Comparison of ENCODE assay signal across 13 mouse cellular contexts in the genomic region with DNA sequence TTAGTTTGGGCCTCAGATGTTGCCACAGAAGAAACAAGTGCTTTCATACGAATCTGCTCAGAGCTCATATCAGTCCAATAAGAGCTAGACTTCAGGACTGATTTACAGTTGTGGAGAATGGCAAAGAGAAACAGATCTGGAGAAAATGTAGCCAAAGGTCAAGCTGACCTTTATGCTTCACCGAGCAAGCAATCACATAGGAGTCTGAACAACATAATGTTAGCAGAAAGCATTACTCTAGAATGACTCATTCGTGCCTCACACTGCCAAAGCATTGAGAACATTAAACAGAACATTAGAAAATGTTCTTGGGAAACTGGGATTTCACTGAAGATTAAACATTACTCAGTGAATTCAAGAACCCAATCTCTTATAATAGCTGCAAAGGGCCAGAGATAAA.
DNase-seq lines count a peak whose midpoint lies in the region; ATAC-seq and TF ChIP-seq lines count a peak whose summit lies in the region.
"Had no signal": no experiment of that assay in that cellular context is flagged by ENCODE, and none has a peak within 500 bp of the region (broad histone marks: within the 10 kb centered on the region; RNA-seq: fewer than 3 reads in every experiment).

No protein-coding gene starts in this region.

- H3K9ac ChIP-seq in kidney, postnatal 0 days (ENCODE audit: low read depth, low read length): no peak overlapping the region
- H3K9ac ChIP-seq in midbrain, embryonic 15.5 days: no peak overlapping the region
- H3K9ac ChIP-seq: liver, embryonic 13.5 days had no signal

- no peak for TF ChIP-seq CTCF in kidney, postnatal 0 days (IDR thresholded peaks at IDR 0.05; ENCODE audit: low read depth)

- peak; percentile 37 for DNase-seq in layer of hippocampus, adult 9-11 months
- no peak for DNase-seq in layer of hippocampus, adult 8-10 months (ENCODE audit: low spot score in 2 of 2)
- DNase-seq in NIH3T3 (ENCODE audit: low read depth): peak; percentile 20
- DNase-seq in adrenal gland, postnatal 14 days: peak; percentile 37
- DNase-seq in kidney, postnatal 0 days (ENCODE audit: low spot score): peak; percentile 31
- no peak for DNase-seq in gastrocnemius, postnatal 25 days
- DNase-seq in thymus, adult 18-20 months: no peak
- DNase-seq: cerebellum, adult 9-10 months; heart, postnatal 10 days; liver, embryonic 13.5 days; thymus, adult 2 months had no signal

- no peaks in the 10 kb centered on the region for H3K27me3 ChIP-seq in kidney, postnatal 0 days (ENCODE audit: insufficient read depth, low read length)
- H3K27me3 ChIP-seq in midbrain, embryonic 15.5 days (replicated peaks): no peaks in the 10 kb centered on the region
- H3K27me3 ChIP-seq: liver, embryonic 13.5 days had no signal

- H3K4me2 ChIP-seq in kidney, postnatal 0 days (ENCODE audit: low read length): no peak overlapping the region
- H3K4me2 ChIP-seq in midbrain, embryonic 15.5 days: no peak overlapping the region
- H3K4me2 ChIP-seq: liver, embryonic 13.5 days had no signal

- H3K27ac ChIP-seq in kidney, postnatal 0 days: no peak overlapping the region
- no peak overlapping the region for H3K27ac ChIP-seq in midbrain, embryonic 15.5 days
- H3K27ac ChIP-seq: liver, embryonic 13.5 days; macrophage had no signal

- no peak overlapping the region for H3K4me3 ChIP-seq in kidney, postnatal 0 days (replicated peaks; ENCODE audit: low read depth, low read length)
- no peak overlapping the region for H3K4me3 ChIP-seq in midbrain, embryonic 15.5 days
- H3K4me3 ChIP-seq: liver, embryonic 13.5 days had no signal

- no peaks in the 10 kb centered on the region for H3K9me3 ChIP-seq in kidney, postnatal 0 days (replicated peaks; ENCODE audit: low read length)
- no peaks in the 10 kb centered on the region for H3K9me3 ChIP-seq in midbrain, embryonic 15.5 days
- H3K9me3 ChIP-seq: liver, embryonic 13.5 days had no signal

- 20% methylated on average over 3 of the region's 3 CpGs for WGBS in kidney, postnatal 0 days
- 75% methylated on average over 3 of the region's 3 CpGs for WGBS in midbrain, embryonic 15.5 days

- no peaks in the 10 kb centered on the region for H3K36me3 ChIP-seq in kidney, postnatal 0 days (ENCODE audit: insufficient read depth, low read length)
- no peaks in the 10 kb centered on the region for H3K36me3 ChIP-seq in midbrain, embryonic 15.5 days (replicated peaks)
- H3K36me3 ChIP-seq: liver, embryonic 13.5 days had no signal

- no peaks in the 10 kb centered on the region for H3K4me1 ChIP-seq in kidney, postnatal 0 days (replicated peaks; ENCODE audit: insufficient read depth, low read length)
- no peaks in the 10 kb centered on the region for H3K4me1 ChIP-seq in midbrain, embryonic 15.5 days
- H3K4me1 ChIP-seq: liver, embryonic 13.5 days had no signal

- ATAC-seq in kidney, postnatal 0 days (replicated peaks; ENCODE audit: low FRiP score, low read depth): no peak; the same call in 1 of the 2 replicates
- no peak for ATAC-seq in midbrain, embryonic 15.5 days (replicated peaks)

Comparison
In these comparisons a context has a peak if more than half of its experiments do, and no peak if none do; other contexts are left out.
1. DNase-seq: peak in layer of hippocampus, adult 9-11 months (single experiment), NIH3T3 (single experiment), adrenal gland, postnatal 14 days (single experiment) and kidney, postnatal 0 days (single experiment); none in layer of hippocampus, adult 8-10 months (0 of 2), gastrocnemius, postnatal 25 days (single experiment) and thymus, adult 18-20 months (0 of 2).